Mouse (Mus musculus) bone marrow, adult 2 months (tissue): ENCODE results near the gene Col1a2. TPM values are rescaled to one million over a fixed set of nuclear protein-coding genes. Genes with fewer than 3 reads are reported as not detected.

Experiments used
- H3K27ac ChIP-seq: fragments of 200-500 bp; 2 replicates; pipeline ENCODE4 v1.5.1; 2012; ENCODE audit warnings: low read depth, mild to moderate bottlenecking, control low read depth, inconsistent platforms, low read length; ENCODE audit not compliant: control insufficient read depth, poor library complexity, insufficient read depth
- H3K4me1 ChIP-seq: fragments of 200-500 bp; 2 replicates; pipeline ENCODE4 v1.6.1; 2011; ENCODE audit warnings: low read length; ENCODE audit not compliant: control insufficient read depth, insufficient read depth
- H3K4me3 ChIP-seq: fragments of 200-500 bp; replicated peaks from 2 replicates; pipeline ENCODE3; 2011; ENCODE audit warnings: mild to moderate bottlenecking, low read depth, low read length, control low read depth; ENCODE audit not compliant: control insufficient read depth
- CTCF ChIP-seq: fragments of 200-500 bp; IDR thresholded peaks from 2 replicates; pipeline ENCODE4 v1.5.1; 2011; ENCODE audit warnings: low read length, control low read depth; ENCODE audit not compliant: control insufficient read depth, insufficient read depth
- POLR2A ChIP-seq: fragments of 200-500 bp; IDR thresholded peaks from 2 replicates; pipeline ENCODE4 v1.6.1; 2011; ENCODE audit warnings: low read depth, mild to moderate bottlenecking, control low read depth, low read length, borderline replicate concordance; ENCODE audit not compliant: control insufficient read depth
- WGBS: fragments of 180-500 bp; shearing (Covaris S2); methylation state at CpG from one replicate; pipeline ENCODE4 v1.1.7; 2018; 5-methylcytosine and 5-hydroxymethylcytosine counted together
- polyA plus RNA-seq: library from polyadenylated mRNA; stranded (reverse); fragments of >200 nt; gene quantifications from 2 replicates; pipeline ENCODE4 v1.2.4, GENCODE M21; 2011; ENCODE audit warnings: low replicate concordance; ENCODE audit not compliant: missing spikeins, insufficient read depth, insufficient read length

Gene Col1a2
- polyA plus RNA-seq, 1 experiment = 35.5 TPM

DNA sequence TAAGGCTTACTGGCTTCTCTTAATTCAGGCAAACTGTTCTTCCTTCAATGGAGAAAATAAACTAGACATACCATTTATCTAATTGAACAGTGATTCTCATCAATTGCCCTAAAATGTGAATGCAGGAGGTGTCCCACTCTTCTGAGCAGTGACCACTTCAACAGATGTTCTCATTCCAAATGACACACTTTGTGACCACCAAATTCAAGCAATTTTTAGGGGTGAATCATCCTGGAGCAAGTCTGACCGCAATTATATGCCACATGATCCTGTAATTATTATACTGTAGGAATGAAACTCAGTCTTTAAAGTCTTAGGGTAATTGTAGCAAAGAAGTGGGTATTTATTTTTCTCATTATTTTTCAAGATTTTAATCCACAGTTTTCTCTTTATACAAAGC, 2.7 kb downstream of the Col1a2 start:
- Histone ChIP-seq H3K4me1 (no peaks in the 10 kb centered on the region), H3K4me3 (no peak overlapping the region), H3K27ac (no peak overlapping the region)
- TF ChIP-seq POLR2A (no peak), CTCF (no peak)
- WGBS = 86% methylated on average over 1 of the region's 1 CpGs

DNA sequence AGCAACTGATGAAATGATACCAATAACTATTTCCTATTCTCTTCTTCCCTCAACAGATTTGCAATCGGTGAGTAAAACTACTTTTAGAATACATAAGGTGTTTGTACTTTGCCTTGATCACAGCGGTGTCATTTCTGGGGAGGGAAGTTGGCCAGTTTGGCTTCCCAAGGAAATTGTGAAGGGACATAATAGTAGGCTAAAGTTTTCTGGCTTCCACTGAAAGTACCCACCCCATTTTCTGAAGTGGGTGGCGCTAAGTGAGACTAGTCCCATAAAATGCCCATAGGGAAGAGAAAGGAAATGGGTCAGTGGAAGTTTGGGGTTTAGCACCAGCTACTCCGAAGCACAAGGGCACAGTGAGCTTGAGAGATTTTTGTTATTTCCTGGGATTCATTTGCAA, 3.7 kb downstream of the Col1a2 start:
- Histone ChIP-seq H3K4me1 (no peaks in the 10 kb centered on the region), H3K27ac (no peak overlapping the region), H3K4me3 (no peak overlapping the region)
- no peak for TF ChIP-seq POLR2A
- no peak for TF ChIP-seq CTCF
- 84% methylated on average over 4 of the region's 4 CpGs for WGBS

DNA sequence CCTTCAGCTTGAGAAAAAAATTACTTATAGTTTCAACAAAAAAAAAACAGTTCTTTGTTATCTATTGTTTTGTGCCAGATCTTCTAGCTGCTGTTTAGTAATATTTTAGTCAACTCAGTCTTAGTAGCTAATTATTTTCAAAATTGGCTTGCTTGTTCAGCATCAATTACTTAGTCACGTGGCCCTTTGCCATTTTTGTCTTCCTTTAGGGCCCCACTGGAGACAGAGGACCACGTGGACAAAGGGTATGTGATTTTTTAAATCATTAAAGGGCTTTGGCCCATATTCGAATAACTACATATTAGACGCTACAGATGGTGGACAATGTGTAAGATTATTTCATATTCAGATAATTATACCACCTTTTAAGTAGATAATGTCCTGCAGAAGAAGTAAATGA, 4.8 kb downstream of the Col1a2 start:
- H3K4me3 ChIP-seq = no peak overlapping the region
- no peak overlapping the region for H3K27ac ChIP-seq
- no peaks in the 10 kb centered on the region for H3K4me1 ChIP-seq
- TF ChIP-seq CTCF = no peak
- no peak for TF ChIP-seq POLR2A
- WGBS = 73% methylated on average over 4 of the region's 4 CpGs

- H3K4me3 ChIP-seq = no peak overlapping the region
- H3K27ac ChIP-seq = no peak overlapping the region
- TF ChIP-seq CTCF = no peak
- TF ChIP-seq POLR2A = no peak
- WGBS = 55% methylated on average over 2 of the region's 2 CpGs
- H3K4me1 ChIP-seq = no peaks in the 10 kb centered on the region
Measured at GRCm38 (mm10) chr6:4514671-4515070, 10.1 kb downstream of the Col1a2 start.

- WGBS = 64% methylated on average over 3 of the region's 3 CpGs
Measured at GRCm38 (mm10) chr6:4521031-4521430, 16.4 kb downstream of the Col1a2 start.

DNA sequence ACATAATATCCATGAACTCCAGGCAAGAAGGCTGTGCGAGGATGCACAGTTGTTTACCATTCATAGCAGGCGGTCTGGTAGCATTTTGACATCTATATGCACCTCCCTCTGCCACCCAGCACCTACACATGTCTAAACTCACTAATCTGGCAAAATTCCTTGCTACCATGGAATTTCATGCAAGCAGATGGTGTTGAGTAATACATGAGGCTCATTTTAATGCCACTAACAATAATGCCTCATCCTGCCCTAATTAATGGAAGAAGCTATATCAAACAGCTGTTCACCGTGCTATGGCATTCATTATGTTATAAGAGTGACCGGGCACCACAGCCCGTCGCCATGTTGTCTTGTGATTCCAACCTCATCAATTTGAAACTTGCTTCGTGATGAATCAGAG, 23.8 kb downstream of the Col1a2 start:
- Histone ChIP-seq H3K4me3 (no peak overlapping the region), H3K27ac (no peak overlapping the region), H3K4me1 (no peaks in the 10 kb centered on the region)
- WGBS = 84% methylated on average over 7 of the region's 7 CpGs
- TF ChIP-seq CTCF (no peak), POLR2A (no peak)

More at GRCm38 (mm10) chr6:4521031-4521430, 16.4 kb downstream of the Col1a2 start:
- no peaks in the 10 kb centered on the region for H3K4me1 ChIP-seq
- H3K4me3 ChIP-seq = no peak overlapping the region
- no peak overlapping the region for H3K27ac ChIP-seq
- TF ChIP-seq CTCF (no peak), POLR2A (no peak)

DNA sequence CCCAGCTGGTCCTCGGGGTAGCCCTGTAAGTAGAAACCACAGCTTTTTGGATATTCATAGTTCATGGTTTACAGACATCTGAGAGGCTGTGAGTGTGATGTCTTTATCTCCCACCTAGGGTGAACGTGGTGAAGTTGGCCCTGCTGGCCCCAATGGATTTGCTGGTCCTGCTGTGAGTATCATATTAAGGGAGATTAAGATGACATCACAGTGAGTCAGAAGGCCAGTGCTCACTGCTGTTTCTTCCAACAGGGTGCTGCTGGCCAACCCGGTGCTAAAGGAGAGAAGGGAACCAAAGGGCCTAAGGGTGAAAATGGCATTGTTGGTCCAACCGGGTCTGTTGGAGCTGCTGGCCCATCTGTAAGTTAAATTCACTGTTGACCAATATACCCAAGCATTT, 26.4 kb downstream of the Col1a2 start:
- no peak overlapping the region for H3K27ac ChIP-seq
- TF ChIP-seq POLR2A = no peak
- no peak for TF ChIP-seq CTCF
- 72% methylated on average over 4 of the region's 4 CpGs for WGBS
- H3K4me1 ChIP-seq = no peaks in the 10 kb centered on the region
- no peak overlapping the region for H3K4me3 ChIP-seq

DNA sequence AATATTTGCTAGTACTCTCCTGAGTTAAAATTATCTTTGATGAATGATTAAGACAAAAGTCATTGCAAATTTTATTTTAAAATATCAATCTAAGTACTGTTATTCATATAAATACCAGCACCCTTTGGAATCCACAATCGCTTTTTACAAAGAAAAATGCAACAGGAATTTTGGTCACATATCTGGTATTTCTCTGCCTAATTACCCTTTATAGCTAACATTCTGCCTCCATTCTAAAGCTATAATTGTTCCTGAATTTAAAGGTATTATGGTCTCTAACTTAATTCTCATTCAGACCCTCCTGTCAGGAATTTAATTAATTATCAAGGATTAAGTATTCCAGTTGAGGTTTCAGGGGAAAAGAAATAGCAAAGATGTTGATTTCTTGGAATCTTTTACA, 28.3 kb downstream of the Col1a2 start:
- TF ChIP-seq CTCF (no peak), POLR2A (no peak)

GRCm38 (mm10) chr6:4534462-4535079, 30.0 kb downstream of the Col1a2 start:
- Histone ChIP-seq H3K4me1 (no peaks in the 10 kb centered on the region), H3K27ac (no peak overlapping the region), H3K4me3 (no peak overlapping the region)
- TF ChIP-seq CTCF (no peak), POLR2A (no peak)
- 82% methylated on average over 8 of the region's 8 CpGs for WGBS

More for the DNA sequence above, 28.3 kb downstream of the Col1a2 start:
- H3K4me3 ChIP-seq = no peak overlapping the region
- 85% methylated on average over 1 of the region's 1 CpGs for WGBS
- no peaks in the 10 kb centered on the region for H3K4me1 ChIP-seq
- H3K27ac ChIP-seq = no peak overlapping the region

DNA sequence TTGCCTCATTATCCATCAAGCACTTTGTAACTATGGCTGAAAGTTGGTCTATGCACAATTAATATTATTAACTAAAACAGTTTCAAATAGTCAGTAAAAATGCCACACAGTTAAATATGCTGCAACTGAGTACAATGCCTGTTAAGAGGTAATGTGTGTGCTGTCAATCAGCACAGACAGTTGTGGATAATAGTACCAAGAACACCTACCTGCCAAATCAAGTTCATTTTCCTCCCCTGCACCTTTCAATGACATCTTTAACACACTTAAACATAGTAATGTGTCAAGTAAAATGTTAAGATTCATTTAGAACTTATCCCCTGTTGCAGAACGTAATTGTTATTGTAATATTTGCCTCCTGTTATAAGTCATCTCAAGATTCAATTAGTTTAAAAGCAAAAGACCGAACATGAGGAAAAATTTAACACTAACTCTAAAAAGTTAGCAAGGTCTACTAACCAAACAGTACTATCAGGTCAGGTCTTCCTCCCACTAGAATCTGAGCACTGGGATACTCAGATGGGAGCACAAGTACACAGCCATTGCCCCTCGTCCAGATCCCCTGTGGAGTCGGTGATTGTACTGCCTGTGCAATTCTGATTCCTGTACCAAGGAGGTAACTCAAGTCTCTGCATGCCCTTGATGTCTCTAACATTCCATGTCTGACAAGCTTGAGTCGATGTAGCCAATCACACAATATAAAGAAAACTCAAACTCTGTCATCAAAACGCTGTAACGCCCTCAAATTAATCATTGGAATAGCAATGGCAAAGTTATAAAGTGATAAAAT, 37.5 kb downstream of the Col1a2 start:
- TF ChIP-seq CTCF = no peak
- TF ChIP-seq POLR2A = no peak
- 79% methylated on average over 7 of the region's 7 CpGs for WGBS
- Histone ChIP-seq H3K27ac (no peak overlapping the region), H3K4me3 (no peak overlapping the region), H3K4me1 (no peaks in the 10 kb centered on the region)
